Mouse (Mus musculus): ENCODE measurements at regions not wholly inside any gene's neighbourhood (a gene's known extent, or its start where the extent isn't known, plus 50 kb on each side); places are given as distances from the start of the nearest gene placed in this dataset.
A peak's percentile ranks its signal among the peaks of the same experiment; 100 is the strongest.

- DNase-seq, result no peak
These were observed 220.0 kb upstream of the Zdhhc25 start for GRCm38 (mm10) chr15:88379951-88380623.

DNA sequence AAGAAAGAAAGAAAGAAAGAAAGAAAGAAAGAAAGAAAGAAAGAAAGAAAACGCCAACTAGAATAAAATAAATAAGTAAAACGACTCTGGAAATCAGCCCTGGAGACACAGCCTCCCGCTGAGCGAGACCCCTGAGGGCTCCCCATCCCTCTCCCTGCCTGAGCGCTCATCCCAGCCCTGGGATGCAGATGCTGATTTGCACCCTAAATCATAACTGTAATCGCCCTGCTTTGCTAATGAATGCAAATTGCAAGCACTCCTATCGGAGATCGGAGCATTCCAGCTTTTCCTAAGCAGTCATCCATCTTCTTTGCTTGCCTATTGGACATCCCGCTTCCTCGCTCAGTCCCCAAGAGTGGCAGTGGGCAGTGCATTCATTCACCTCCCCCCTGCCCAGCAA is 218.7 kb upstream of the Zdhhc25 start:
- no peak for DNase-seq

- DNase-seq, result no peak
These were observed 214.2 kb upstream of the Zdhhc25 start for GRCm38 (mm10) chr15:88385943-88386342.

GRCm38 (mm10) chr15:88386711-88387110 is 213.4 kb upstream of the Zdhhc25 start:
- DNase-seq, result no peak

DNA sequence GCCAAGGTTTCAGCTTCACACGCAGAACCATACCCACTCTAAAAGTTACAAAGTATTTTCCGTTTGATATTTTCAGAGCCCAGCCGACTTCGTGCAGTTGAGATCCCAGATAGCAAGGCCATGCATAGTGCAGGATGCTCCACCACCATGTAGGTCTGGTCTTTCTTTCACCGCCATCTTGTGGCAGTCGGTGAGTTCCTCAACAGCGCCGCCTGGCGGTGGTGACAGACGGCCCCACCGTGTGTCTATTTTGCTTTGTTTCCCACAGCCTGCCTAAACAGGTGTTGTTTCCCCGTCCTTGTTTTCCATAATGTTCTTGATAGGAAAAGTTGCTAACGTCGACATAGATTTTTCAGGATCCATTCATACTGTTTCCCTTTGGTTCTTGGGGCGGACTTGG is 208.3 kb upstream of the Zdhhc25 start:
- no peak for DNase-seq

DNA sequence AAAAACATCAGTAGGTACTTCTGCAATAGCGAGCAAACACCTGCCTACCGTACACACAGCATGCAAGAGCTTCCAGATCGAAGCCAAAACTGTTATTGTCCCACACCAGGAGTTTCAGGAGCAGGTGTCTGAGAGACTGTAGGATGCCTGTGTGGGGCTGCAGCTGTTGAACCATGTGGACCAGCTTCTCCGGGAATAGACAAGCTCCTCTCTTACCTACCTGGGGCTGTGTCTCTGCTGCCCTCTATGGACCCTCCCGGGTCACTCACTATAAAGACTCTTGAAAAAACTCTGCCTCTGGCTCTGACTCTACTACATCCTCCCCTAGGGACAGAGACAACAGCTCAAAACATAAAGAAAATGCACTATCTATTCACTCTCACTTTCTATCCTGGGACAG is 201.0 kb upstream of the Zdhhc25 start:
- no peak for DNase-seq

- no peak for DNase-seq
These were observed 200.1 kb upstream of the Zdhhc25 start for GRCm38 (mm10) chr15:88399989-88400388.

DNA sequence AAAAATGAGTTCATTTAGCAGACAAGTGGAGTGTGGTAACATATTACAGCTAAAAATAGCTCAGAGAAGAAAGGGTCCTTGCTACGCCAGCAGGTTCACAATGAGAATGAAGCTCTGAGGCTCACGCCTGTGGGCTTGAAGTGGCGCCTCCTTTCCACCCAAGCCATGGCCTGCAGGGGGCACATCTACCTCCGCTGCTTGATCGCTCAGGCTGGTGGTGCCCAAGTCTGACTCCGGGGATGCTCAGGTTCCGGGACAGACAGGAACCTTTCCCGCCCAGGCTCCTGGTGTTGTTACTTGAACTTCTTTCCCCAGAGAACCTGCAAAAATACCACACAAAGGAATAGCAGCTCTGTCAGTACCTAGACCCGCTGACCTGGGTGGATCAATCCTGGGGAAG is 199.3 kb upstream of the Zdhhc25 start:
- no peak for DNase-seq

GRCm38 (mm10) chr15:88408461-88409379 is 191.4 kb upstream of the Zdhhc25 start:
- no peak for DNase-seq

- no peak for DNase-seq
These were observed 185.9 kb upstream of the Zdhhc25 start for GRCm38 (mm10) chr15:88414206-88414605.

DNA sequence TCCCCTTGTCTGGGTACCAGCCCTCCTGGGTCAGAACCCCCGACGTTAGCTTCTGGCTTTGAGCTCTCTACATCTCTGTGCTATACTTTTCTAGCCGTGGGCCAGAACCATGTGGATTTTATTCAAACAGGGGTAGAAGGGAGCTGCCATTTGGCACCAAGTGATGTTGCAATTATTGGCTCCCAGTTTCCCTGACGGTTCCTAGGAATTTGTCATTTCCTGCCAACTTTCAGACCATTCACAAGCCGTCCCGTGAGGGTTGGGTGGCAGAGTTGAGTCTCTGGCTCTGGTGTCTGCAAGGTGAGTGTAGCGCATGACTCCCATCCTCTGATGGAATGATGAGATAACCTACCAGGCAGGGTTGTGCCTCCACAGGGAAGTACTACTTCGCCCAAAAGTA is 181.2 kb upstream of the Zdhhc25 start:
- DNase-seq, result no peak

DNA sequence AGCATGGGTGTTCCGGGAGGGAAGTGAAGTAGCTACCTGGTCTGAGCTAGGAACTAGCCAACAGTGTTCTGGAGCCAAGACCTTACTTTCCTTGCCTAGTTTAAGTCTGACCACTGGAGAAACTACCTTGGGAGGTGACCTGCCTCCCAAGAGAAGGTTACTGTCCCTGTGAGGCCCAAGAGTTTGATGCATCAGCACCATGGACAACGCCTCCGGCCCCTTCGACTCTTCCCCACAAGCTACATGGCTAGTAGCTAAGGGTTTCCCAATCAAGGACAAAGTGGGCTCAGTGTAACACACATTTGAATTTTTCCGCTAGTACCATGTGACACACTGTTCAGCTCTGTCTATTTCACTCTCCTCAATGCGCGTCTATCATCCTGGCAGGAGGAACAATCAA is 171.7 kb upstream of the Zdhhc25 start:
- no peak for DNase-seq

DNA sequence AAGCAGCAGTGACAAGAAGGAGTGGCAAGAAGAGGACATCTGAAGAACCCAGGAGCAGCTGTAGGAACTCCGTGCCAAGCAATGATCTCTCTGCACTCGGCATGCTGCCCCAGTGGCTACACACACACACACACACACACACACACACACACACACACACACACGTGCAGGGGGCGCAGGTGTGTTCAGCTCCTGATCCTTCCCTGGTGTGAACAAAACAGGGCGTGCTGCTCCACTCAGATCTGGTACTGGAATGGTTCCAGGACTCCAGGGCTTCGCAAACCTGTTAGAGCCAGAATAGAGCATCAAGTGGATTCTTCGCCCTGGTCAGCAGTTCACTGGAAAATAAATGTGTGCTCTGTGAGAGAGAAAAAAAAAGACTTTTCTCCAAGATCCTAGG is 169.2 kb upstream of the Zdhhc25 start:
- no peak for DNase-seq

- no peak for DNase-seq
These were observed 151.8 kb upstream of the Zdhhc25 start for GRCm38 (mm10) chr15:88448272-88448671.

DNA sequence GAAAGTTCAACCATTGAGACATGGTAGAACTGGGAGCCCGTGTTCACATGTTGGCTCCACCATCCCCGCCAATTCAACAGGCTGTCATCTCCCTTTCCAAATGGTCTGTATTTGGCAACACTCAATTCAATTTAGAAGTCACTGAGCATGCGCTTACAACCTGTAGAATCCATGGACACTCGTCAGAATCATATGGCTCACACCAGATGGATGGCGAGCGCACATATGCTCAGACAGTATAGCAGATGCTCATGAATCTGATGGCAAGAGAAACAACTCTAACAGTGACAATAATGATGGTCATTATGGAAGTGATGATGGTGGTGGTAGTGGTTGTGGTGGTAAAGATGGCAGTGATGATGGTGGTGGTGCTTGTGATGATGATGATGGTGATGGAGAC is 148.9 kb upstream of the Zdhhc25 start:
- DNase-seq, result no peak

DNA sequence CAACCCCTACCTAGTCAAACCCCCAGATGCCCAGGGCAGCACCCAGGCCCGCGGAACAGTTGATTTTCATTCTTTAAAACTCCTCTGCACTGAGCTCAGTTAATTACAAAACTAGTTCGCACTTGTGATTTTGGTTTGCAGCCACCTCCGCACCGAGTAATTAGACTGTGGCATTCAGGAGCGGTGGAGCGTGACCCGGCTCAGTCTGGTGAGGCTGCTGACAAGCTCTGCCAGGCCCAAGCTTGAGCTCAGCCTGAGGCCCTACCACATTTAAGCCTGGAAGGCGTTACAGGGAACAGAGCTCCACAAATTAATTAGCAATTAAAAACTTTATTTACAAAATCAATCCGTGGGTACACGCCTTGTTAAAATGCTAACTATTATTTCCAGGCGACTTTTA is 132.0 kb upstream of the Zdhhc25 start:
- DNase-seq, result peak; percentile 60

DNA sequence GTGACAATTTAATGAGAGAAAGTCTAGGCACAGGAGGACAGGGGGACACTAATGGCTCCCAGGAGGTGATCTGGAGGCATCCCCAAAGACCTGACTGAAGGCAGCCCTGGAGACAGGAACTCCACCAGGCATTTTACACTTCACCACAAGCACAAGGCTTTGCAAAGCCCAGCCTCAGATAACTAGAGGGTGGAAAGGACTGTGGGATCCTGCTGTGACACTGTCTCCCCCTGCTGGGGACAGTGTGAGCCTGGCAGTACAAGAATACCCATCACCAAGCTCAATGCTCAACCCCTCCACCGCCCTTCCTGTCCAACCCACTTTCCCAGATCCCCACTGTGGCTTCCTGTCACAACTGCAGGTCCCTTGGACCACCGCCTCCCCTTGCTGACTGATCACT is 131.3 kb upstream of the Zdhhc25 start:
- peak; percentile 28 for DNase-seq

GRCm38 (mm10) chr15:88469508-88470455 is 130.3 kb upstream of the Zdhhc25 start:
- DNase-seq, result no peak

- no peak for DNase-seq
These were observed 127.6 kb upstream of the Zdhhc25 start for GRCm38 (mm10) chr15:88472351-88473100.

- DNase-seq, result no peak
These were observed 126.9 kb upstream of the Zdhhc25 start for GRCm38 (mm10) chr15:88473221-88473620.

GRCm38 (mm10) chr15:88483471-88483870 is 116.6 kb upstream of the Zdhhc25 start:
- no peak for DNase-seq

DNA sequence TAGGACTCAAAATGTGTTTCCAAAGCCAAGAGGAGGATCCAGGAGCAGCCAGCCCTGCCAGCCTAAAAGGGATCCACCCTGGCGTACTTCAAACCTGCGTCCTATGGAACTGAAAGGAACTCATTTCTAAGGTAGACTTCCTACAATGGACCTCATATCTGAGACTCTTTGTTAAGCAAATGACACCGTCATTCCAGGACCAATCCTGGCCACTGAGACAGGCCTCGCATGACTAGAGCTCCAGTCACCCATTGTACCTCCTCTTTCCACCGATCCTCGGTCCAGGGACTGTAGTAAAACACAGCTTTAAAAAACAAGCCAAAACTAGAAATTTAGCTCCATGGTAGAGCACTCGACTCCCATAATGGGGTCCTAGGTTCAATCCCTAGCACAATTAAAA is 110.4 kb upstream of the Zdhhc25 start:
- no peak for DNase-seq

Data from kidney, adult 18-20 months (tissue).